Mouse (Mus musculus) adrenal gland, postnatal 25 days (tissue): Measurements from ENCODE around the gene Ly6g5b. TPM values are rescaled to one million over a fixed set of nuclear protein-coding genes. Genes with fewer than 3 reads are reported as not detected.

ENCODE experiments used
- DNase-seq: peaks from one replicate; pipeline ENCODE4 v3.0.0; 2021; ENCODE audit warnings: mixed read lengths
- total RNA-seq: library from RNA; stranded (reverse); gene quantifications from 2 replicates; pipeline ENCODE4 v1.2.3, GENCODE M21; 2021

The Ly6g5b gene
- total RNA-seq, 1 experiment from 2014 or later = 0.30 TPM

DNA sequence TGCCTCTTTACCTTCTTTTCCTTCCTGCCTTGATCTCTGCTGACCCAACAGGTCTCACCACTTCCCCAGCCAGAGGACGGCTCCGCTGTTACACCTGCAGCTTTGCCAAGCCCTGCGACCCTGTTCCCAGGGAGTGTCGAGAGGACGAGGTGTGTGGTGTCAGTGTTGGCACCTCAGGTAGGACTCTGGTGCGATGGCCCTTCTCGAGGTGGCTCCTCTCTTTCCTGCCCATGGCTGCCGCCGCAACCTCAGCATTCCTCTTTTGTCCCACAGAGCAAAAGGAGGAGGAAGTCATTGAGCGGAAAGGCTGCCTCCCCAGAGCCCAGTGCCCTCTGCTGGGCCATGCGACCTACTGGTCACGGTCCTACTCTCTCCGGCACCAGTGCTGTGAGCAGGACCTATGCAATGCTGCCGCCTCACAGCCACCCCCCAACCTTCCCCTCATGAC lies 37.4 kb downstream of the Ly6g5b start, which contains the start of gene Ly6g6d:
Ly6g6d (minus strand) TSS at position 280 of the 448 bp plus-strand sequence.
- peak; percentile 31 for DNase-seq

DNA sequence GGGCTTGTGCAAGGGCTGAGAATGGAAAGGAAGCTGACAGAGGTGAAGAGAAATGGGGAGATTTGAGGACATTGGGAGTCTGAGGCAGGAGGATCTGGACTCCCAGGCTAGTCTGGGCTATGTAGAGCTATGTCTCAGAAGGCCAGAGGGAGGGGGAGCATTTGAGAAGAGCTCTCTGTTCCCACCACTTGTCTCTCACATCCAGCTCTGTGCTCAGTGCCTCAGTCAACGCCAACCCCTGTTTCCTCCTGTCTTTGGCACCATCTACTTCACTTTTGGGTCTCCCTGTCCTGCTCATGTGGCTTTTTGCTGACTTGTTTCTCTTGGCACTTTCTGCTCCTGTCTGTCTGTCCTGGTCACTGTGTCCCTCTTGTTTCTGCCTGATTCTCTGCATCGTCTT lies 37.9 kb downstream of the Ly6g5b start:
- DNase-seq = no peak

DNA sequence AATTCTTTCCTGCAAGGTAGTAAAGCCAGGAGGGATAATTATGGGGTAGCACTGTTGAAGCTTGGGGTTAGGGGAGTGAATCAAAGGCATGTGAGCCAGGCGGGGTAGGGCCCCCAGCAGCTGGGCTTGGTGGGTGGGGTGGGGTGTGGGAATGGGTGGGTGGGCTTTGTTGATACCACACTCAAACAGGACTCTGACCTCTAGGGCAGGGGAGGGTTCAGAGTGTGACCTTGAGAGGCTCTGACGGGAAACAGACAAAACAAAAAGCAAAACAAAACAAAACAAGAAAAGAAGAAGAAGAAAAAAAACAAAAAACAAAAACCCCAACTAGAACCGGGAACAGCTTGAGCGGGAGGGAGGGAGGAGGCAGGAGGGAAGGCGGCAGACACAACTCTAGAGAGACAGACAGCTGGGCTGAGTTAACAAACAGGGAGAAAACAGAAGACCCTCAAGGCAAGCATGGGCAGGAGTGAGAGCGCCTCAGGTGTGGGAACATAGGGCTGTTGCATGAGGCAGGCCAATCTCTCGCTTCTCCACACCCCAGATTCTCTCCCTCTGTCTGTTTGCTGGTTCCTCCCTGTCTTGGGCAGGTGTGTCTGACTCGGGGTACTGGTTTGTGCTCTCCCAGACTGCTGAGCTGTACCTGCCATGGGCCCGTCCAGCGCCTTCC lies 38.6 kb downstream of the Ly6g5b start, which contains the start of gene Ly6g6e:
Ly6g6e (plus strand) TSS at position 396 of the 670 bp plus-strand sequence.
- no peak for DNase-seq

DNA sequence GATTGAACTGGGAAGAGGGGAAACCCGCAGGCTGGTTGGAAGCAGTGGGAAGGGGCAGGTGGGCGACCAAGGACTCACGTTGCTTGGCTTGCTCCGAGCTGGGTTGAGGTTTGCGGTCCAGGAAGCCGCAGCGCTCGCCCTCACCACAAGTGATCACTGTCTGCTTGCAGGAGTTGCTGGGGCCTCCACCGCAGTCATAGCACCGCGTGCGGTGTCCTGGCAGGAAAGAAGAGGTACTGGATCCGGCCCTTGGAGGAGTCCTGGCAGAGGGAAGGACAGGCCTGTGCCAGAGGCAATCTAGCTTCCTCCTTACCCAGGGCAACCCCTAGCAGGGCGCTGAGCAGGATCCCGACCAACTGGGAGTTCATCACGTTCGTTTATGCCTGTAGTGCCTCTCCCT lies 41.1 kb downstream of the Ly6g5b start:
- DNase-seq = no peak

DNA sequence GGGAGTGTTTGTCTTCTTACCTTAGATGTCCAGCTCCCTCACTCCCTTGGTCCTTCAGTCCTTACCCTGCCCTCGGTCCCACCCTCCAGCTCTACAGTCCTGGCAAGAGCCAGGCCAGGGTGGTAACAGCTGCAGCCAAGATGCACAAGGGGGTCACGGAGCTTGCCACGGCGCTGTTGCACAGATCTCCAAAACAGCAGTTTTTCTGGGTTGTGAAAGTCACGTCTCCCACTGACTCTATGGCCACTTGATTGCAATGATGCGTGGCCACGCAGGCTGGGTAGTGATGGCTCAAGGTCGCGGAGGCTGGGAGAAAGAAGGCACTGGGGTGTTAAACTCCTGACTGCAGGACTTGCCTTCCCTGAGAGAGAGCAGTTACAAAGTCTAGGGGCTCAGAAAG lies 43.8 kb downstream of the Ly6g5b start:
- no peak for DNase-seq

DNA sequence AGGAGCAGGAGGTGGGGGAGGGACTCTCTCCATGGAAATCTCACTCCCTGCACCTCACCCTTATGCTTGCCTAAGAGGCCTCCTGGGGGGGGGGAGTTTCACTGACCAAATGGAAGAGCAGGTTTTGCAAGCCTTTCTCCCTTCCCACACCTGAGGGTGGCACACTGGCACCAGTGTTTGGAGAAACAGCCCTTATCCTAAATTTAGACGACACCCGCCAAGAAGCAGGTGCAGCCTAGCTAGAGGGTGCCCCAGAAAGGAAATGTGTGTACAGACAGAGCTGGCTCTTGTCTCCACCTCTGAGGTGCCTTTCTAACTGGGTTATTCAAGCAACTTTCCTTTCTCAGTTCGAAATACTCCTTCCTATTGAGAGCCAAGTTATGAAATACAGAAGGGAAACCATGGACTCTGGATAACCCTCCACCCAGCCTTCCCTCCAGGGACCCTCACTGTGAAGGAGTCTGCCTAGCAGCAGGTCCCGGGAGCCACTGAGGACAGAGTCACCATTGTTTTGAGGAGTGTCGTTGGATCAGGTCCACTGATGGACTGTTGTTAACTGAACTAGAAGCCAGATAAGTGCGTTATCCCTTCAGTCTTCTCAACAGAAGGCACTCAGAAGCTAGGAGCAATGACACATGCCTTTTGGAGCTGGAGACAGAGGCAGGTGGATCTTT lies 44.5 kb downstream of the Ly6g5b start:
- DNase-seq = no peak

DNA sequence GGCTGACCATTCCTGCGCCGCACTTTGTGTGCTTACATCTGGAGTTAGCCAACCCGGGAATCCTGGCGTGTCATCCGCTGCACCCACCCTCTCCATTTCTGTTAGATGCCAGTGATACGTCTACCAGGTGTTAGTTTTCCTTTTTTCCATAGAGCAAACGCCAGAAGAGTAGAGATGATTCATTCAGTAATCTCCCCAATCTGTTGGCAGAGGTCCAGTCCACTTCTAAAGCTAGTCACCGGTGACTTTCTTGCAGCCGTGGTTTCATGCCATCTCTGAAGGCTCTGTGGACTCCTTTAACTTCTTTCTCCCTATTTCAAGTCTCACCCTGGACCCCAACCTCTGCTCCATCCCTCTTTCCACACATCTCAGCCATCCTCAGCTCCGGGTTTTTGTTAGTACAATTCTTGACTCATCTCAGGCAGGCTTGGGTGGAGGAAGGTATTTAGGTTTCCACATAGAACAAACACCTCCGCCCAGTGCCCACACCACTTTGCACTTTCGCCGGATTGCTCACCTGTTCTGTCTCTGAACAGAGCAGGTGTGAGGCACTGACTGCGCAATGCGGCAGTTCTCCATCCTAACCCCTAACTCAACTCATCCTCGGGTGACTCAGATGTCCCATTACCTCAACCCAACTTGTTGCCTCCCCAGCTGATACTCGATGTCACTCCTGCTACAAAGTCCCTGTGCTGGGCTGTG lies 46.9 kb downstream of the Ly6g5b start:
- no peak for DNase-seq

DNA sequence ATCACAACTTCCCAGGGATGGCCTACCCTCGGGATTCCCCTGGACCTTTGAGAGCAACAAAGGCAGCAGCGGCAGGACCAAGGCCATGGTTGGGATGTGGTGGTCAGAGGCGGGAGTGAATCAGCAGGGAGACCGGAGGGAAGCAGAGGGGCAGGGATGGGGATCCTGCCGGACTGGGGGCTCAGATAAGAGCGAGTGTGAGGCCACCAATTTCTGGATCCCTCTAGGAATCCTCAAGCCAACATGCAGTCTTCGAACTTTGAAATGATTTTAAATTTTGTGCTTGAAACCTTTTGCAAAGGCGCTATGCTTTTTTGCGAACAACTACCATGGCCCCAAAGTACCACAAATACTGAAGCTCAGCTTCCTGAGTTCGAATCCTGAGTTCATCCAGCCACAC lies 49.1 kb downstream of the Ly6g5b start, which contains the start of gene Mpig6b:
Mpig6b (minus strand) TSS at position 101 of the 400 bp plus-strand sequence.
- no peak for DNase-seq

DNA sequence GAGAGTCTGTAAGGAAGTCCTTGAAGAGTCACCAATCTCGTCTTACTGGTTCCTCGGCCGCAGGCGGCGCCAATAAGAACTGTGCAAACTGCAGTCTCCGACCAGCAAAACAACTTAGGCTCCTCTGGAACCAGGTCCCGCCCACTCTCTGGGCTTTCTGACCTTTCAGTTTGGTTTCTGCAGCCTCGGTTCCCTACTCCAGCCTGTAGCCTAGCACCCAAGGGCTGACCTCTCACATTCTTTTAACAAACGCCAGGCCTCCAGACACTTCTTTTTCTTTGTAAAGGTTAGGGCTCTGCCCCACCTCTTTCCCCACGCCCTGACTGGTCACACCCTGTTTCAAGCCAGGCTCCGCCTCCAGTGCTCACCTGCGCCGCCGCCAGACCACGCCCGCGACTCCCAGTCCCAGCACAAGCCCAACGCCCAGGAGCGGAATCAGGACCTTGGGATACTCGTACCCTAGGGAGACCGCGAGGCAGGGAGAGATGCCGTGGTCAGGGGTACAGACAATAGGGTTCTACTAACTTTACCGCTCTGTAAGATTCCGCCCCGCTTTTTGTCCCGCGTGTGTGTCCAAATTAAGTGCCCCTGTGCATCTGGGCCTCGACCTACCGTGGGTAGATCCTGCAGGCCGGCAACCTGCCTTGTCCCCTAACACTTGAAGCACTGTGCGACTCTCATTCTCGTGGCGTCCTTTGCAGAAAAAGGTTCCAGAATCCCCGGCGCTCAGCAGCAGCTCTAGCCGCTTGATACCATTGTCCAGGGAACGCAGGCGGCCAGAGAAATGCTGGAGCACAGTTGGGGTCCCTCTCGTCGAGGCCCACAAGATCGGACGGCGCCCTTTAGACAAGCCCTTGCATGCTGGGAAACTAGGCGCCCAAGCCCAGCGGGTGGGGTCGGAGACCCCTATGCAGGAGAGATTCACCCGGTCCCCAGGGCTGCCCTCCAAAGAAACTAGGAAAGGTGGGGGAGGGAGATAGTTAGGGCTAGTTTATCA lies 50.0 kb downstream of the Ly6g5b start, which contains the start of gene Ly6g6c:
Ly6g6c (plus strand) TSS at position 438 of the 997 bp plus-strand sequence.
- no peak for DNase-seq

DNA sequence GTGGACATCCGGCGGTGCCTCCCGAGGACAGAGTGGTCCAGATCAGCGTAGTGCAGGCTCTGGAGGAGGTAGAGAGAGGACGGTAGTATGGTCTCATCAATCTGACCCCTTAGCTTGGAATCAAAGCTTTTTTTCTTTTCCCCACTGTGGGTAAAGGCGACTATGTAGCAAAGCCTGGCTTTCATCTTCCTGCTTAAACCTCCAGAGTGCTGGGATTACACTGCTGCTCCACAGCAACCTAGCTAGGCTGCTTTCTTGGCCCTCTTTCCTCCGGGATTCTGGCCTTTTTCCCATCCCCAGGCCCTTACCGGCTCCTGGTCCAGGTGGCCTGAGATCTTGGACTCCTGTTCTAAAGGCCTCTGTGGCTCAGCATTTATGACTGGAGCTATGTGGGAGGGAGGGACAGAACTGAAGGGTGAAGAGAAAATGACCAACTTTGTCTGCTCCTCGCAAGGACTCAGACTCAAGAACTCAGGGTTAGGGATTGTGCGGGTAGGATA lies 50.8 kb downstream of the Ly6g5b start:
- DNase-seq = no peak

Other genes starting within 250 kb of the Ly6g5b start
- gene Zbtb12, start 235.9 kb downstream of the Ly6g5b start, total RNA-seq = 15.0 and 22.5 TPM in 2 replicates
- not detected in 2 replicates for gene Gm20547, start 233.4 kb downstream of the Ly6g5b start, total RNA-seq
- gene C2, start 217.2 kb downstream of the Ly6g5b start, total RNA-seq = 71.7 and 86.4 TPM in 2 replicates
- gene Ehmt2, start 217.0 kb downstream of the Ly6g5b start, total RNA-seq = 158 and 186 TPM in 2 replicates
- 1.7 and 2.4 TPM in 2 replicates for gene Slc44a4, start 201.0 kb downstream of the Ly6g5b start, total RNA-seq
- gene Neu1, start 184.2 kb downstream of the Ly6g5b start, total RNA-seq = 26.1 and 27.6 TPM in 2 replicates
- gene Hspa1b, start 156.2 kb downstream of the Ly6g5b start, total RNA-seq = 29.0 and 79.3 TPM in 2 replicates
- not detected in 2 replicates for gene Gm20481, start 145.5 kb downstream of the Ly6g5b start, total RNA-seq
- 18.9 and 33.6 TPM in 2 replicates for gene Hspa1a, start 143.3 kb downstream of the Ly6g5b start, total RNA-seq
- 0.27 TPM in 1 of 2 replicates, not detected in the other for gene Hspa1l, start 142.7 kb downstream of the Ly6g5b start, total RNA-seq
- gene Lsm2, start 133.6 kb downstream of the Ly6g5b start, total RNA-seq = 39.6 and 51.2 TPM in 2 replicates
- gene Vars, start 114.4 kb downstream of the Ly6g5b start, total RNA-seq = 62.4 and 64.8 TPM in 2 replicates
- 0.57 and 0.97 TPM in 2 replicates for gene Vwa7, start 98.8 kb downstream of the Ly6g5b start, total RNA-seq
- gene Sapcd1, start 87.4 kb downstream of the Ly6g5b start, total RNA-seq = 0.61 TPM in 1 of 2 replicates, not detected in the other
- gene Msh5, start 68.7 kb downstream of the Ly6g5b start, total RNA-seq = 1.3 and 1.6 TPM in 2 replicates
- gene Clic1, start 65.5 kb downstream of the Ly6g5b start, total RNA-seq = 79.7 and 90.5 TPM in 2 replicates
- 14.2 and 17.8 TPM in 2 replicates for gene Ddah2, start 56.4 kb downstream of the Ly6g5b start, total RNA-seq
- not detected in 2 replicates for gene Ly6g6c, start 50.0 kb downstream of the Ly6g5b start, total RNA-seq
- gene Mpig6b, start 49.2 kb downstream of the Ly6g5b start, total RNA-seq = 0.24 TPM in 1 of 2 replicates, not detected in the other
- not detected in 2 replicates for gene Ly6g6e, start 38.5 kb downstream of the Ly6g5b start, total RNA-seq
- gene Ly6g6d, start 37.4 kb downstream of the Ly6g5b start, total RNA-seq = 1.5 and 2.0 TPM in 2 replicates
- gene Ly6g6f, start 29.8 kb downstream of the Ly6g5b start, total RNA-seq = not detected in 2 replicates
- 67.1 and 84.9 TPM in 2 replicates for gene Abhd16a, start 26.2 kb downstream of the Ly6g5b start, total RNA-seq
- gene Ly6g5c, start 7.1 kb downstream of the Ly6g5b start, total RNA-seq = not detected in 2 replicates
- gene Gpank1, start 6.0 kb upstream of the Ly6g5b start, total RNA-seq = 19.0 and 19.4 TPM in 2 replicates
- gene Csnk2b, start 6.6 kb upstream of the Ly6g5b start, total RNA-seq = 201 and 272 TPM in 2 replicates
- gene D17H6S53E, start 10.9 kb upstream of the Ly6g5b start, total RNA-seq = 23.0 and 29.7 TPM in 2 replicates
- gene Apom, start 16.6 kb upstream of the Ly6g5b start, total RNA-seq = 2.9 TPM in 1 of 2 replicates, not detected in the other
- gene Bag6, start 19.8 kb upstream of the Ly6g5b start, total RNA-seq = 403 and 461 TPM in 2 replicates
- 268 and 310 TPM in 2 replicates for gene Prrc2a, start 49.5 kb upstream of the Ly6g5b start, total RNA-seq
- gene Aif1, start 60.6 kb upstream of the Ly6g5b start, total RNA-seq = 2.3 and 3.0 TPM in 2 replicates
- 5.2 TPM in 1 of 2 replicates, not detected in the other for gene Lst1, start 73.0 kb upstream of the Ly6g5b start, total RNA-seq
- gene Ltb, start 79.0 kb upstream of the Ly6g5b start, total RNA-seq = 2.8 and 8.5 TPM in 2 replicates
- 0.58 and 0.76 TPM in 2 replicates for gene Tnf, start 86.6 kb upstream of the Ly6g5b start, total RNA-seq
- 0.30 TPM in 1 of 2 replicates, not detected in the other for gene Lta, start 89.9 kb upstream of the Ly6g5b start, total RNA-seq
- not detected in 2 replicates for gene Gm16181, start 105.4 kb upstream of the Ly6g5b start, total RNA-seq
- gene Atp6v1g2, start 118.2 kb upstream of the Ly6g5b start, total RNA-seq = 8.0 and 8.4 TPM in 2 replicates
- gene Nfkbil1, start 120.4 kb upstream of the Ly6g5b start, total RNA-seq = 18.3 and 24.1 TPM in 2 replicates
- 237 and 249 TPM in 2 replicates for gene Ddx39b, start 126.3 kb upstream of the Ly6g5b start, total RNA-seq
- gene H2-D1, start 147.3 kb upstream of the Ly6g5b start, total RNA-seq = 86.1 and 109 TPM in 2 replicates
- gene H2-Q1, start 205.0 kb upstream of the Ly6g5b start, total RNA-seq = 0.90 and 2.0 TPM in 2 replicates
- 1.1 TPM in 1 of 2 replicates, not detected in the other for gene H2-Q2, start 226.8 kb upstream of the Ly6g5b start, total RNA-seq